Mouse (Mus musculus): Measurements from ENCODE around the gene Zcchc14. TPM values are rescaled to one million over a fixed set of nuclear protein-coding genes. Genes with fewer than 3 reads are reported as not detected.

Zcchc14 gene
- polyA plus RNA-seq, 1 experiment from 2014 or later, result 16.4 TPM

- H3K4me1 ChIP-seq (ENCODE audit: insufficient read depth, low read length), result peaks cover 41% of the 10 kb centered on the region
- H3K4me2 ChIP-seq (replicated peaks; ENCODE audit: low read depth, low read length), result no peak overlapping the region
- H3K9me3 ChIP-seq (ENCODE audit: low read length), result no peaks in the 10 kb centered on the region
- H3K4me3 ChIP-seq (ENCODE audit: low read length), result no peak overlapping the region
- WGBS, result 80% methylated on average over 8 of the region's 8 CpGs
- H3K36me3 ChIP-seq (ENCODE audit: insufficient read depth, low read length), result no peaks in the 10 kb centered on the region
- no peak overlapping the region for H3K9ac ChIP-seq (replicated peaks; ENCODE audit: low read length)
- no peak for ATAC-seq (ENCODE audit: low FRiP score, low TSS enrichment)
- no peaks in the 10 kb centered on the region for H3K27me3 ChIP-seq (ENCODE audit: insufficient read depth, low read length)
- H3K27ac ChIP-seq (ENCODE audit: low read length), result peak overlapping the region; percentile 11; the same call in 1 of the 2 replicates
These were observed 16.5 kb downstream of the Zcchc14 start for GRCm38 (mm10) chr8:121636180-121636579.

GRCm38 (mm10) chr8:121635534-121635933 is 17.2 kb downstream of the Zcchc14 start:
- Histone ChIP-seq H3K4me2 (replicated peaks; ENCODE audit: low read depth, low read length) (no peak overlapping the region), H3K9ac (replicated peaks; ENCODE audit: low read length) (no peak overlapping the region), H3K4me3 (ENCODE audit: low read length) (no peak overlapping the region), H3K27ac (ENCODE audit: low read length) (0 out of 2 replicates have a peak overlapping the region, but pooled peaks have one; percentile 11), H3K4me1 (ENCODE audit: insufficient read depth, low read length) (peaks cover 41% of the 10 kb centered on the region), H3K9me3 (ENCODE audit: low read length) (no peaks in the 10 kb centered on the region), H3K36me3 (ENCODE audit: insufficient read depth, low read length) (no peaks in the 10 kb centered on the region), H3K27me3 (ENCODE audit: insufficient read depth, low read length) (no peaks in the 10 kb centered on the region)
- 38% methylated on average over 6 of the region's 6 CpGs for WGBS
- ATAC-seq (ENCODE audit: low FRiP score, low TSS enrichment), result no peak

- no peak overlapping the region for H3K9ac ChIP-seq (replicated peaks; ENCODE audit: low read length)
- ATAC-seq (ENCODE audit: low FRiP score, low TSS enrichment), result no peak
- H3K4me1 ChIP-seq (ENCODE audit: insufficient read depth, low read length), result peaks cover 35% of the 10 kb centered on the region
- no peak overlapping the region for H3K4me2 ChIP-seq (replicated peaks; ENCODE audit: low read depth, low read length)
- H3K9me3 ChIP-seq (ENCODE audit: low read length), result no peaks in the 10 kb centered on the region
- 77% methylated on average over 5 of the region's 5 CpGs for WGBS
- peaks cover 13% of the 10 kb centered on the region for H3K36me3 ChIP-seq (ENCODE audit: insufficient read depth, low read length)
- H3K27ac ChIP-seq (ENCODE audit: low read length), result peak overlapping the region; percentile 70; the same call in 1 of the 2 replicates
- H3K27me3 ChIP-seq (ENCODE audit: insufficient read depth, low read length), result no peaks in the 10 kb centered on the region
- no peak overlapping the region for H3K4me3 ChIP-seq (ENCODE audit: low read length)
These were observed 20.3 kb downstream of the Zcchc14 start for GRCm38 (mm10) chr8:121632401-121632800.

- peaks cover 34% of the 10 kb centered on the region for H3K4me1 ChIP-seq (ENCODE audit: insufficient read depth, low read length)
- H3K4me2 ChIP-seq (replicated peaks; ENCODE audit: low read depth, low read length), result no peak overlapping the region
- peak; percentile 69 for ATAC-seq (ENCODE audit: low FRiP score, low TSS enrichment)
- H3K36me3 ChIP-seq (ENCODE audit: insufficient read depth, low read length), result peaks cover 14% of the 10 kb centered on the region
- H3K9ac ChIP-seq (replicated peaks; ENCODE audit: low read length), result no peak overlapping the region
- no peak overlapping the region for H3K4me3 ChIP-seq (ENCODE audit: low read length)
- no peaks in the 10 kb centered on the region for H3K27me3 ChIP-seq (ENCODE audit: insufficient read depth, low read length)
- WGBS, result 27% methylated on average over 7 of the region's 7 CpGs
- no peaks in the 10 kb centered on the region for H3K9me3 ChIP-seq (ENCODE audit: low read length)
- peak overlapping the region; percentile 70 for H3K27ac ChIP-seq (ENCODE audit: low read length)
These were observed 21.0 kb downstream of the Zcchc14 start for GRCm38 (mm10) chr8:121631645-121632071.

GRCm38 (mm10) chr8:121628681-121629080 is 24.0 kb downstream of the Zcchc14 start:
- Histone ChIP-seq H3K36me3 (ENCODE audit: insufficient read depth, low read length) (peaks cover 14% of the 10 kb centered on the region), H3K27ac (ENCODE audit: low read length) (no peak overlapping the region), H3K4me3 (ENCODE audit: low read length) (no peak overlapping the region), H3K4me2 (replicated peaks; ENCODE audit: low read depth, low read length) (no peak overlapping the region), H3K9me3 (ENCODE audit: low read length) (no peaks in the 10 kb centered on the region), H3K27me3 (ENCODE audit: insufficient read depth, low read length) (no peaks in the 10 kb centered on the region), H3K9ac (replicated peaks; ENCODE audit: low read length) (no peak overlapping the region), H3K4me1 (ENCODE audit: insufficient read depth, low read length) (peaks cover 20% of the 10 kb centered on the region)
- WGBS, result 92% methylated on average over 4 of the region's 4 CpGs
- no peak for ATAC-seq (ENCODE audit: low FRiP score, low TSS enrichment)

GRCm38 (mm10) chr8:121623043-121623442 is 29.7 kb downstream of the Zcchc14 start:
- Histone ChIP-seq H3K4me1 (ENCODE audit: insufficient read depth, low read length) (peaks cover 33% of the 10 kb centered on the region), H3K9me3 (ENCODE audit: low read length) (no peaks in the 10 kb centered on the region), H3K4me2 (replicated peaks; ENCODE audit: low read depth, low read length) (no peak overlapping the region), H3K27me3 (ENCODE audit: insufficient read depth, low read length) (no peaks in the 10 kb centered on the region), H3K9ac (replicated peaks; ENCODE audit: low read length) (no peak overlapping the region), H3K36me3 (ENCODE audit: insufficient read depth, low read length) (peaks cover 13% of the 10 kb centered on the region), H3K27ac (ENCODE audit: low read length) (no peak overlapping the region), H3K4me3 (ENCODE audit: low read length) (no peak overlapping the region)
- 90% methylated on average over 8 of the region's 8 CpGs for WGBS
- no peak for ATAC-seq (ENCODE audit: low FRiP score, low TSS enrichment)

- Histone ChIP-seq H3K4me1 (ENCODE audit: insufficient read depth, low read length) (peaks cover 35% of the 10 kb centered on the region), H3K9ac (replicated peaks; ENCODE audit: low read length) (no peak overlapping the region), H3K27me3 (ENCODE audit: insufficient read depth, low read length) (no peaks in the 10 kb centered on the region), H3K36me3 (ENCODE audit: insufficient read depth, low read length) (peaks cover 14% of the 10 kb centered on the region; the same call in 1 of the 2 replicates), H3K27ac (ENCODE audit: low read length) (no peak overlapping the region), H3K9me3 (ENCODE audit: low read length) (no peaks in the 10 kb centered on the region), H3K4me3 (ENCODE audit: low read length) (no peak overlapping the region), H3K4me2 (replicated peaks; ENCODE audit: low read depth, low read length) (no peak overlapping the region)
- no peak for ATAC-seq (ENCODE audit: low FRiP score, low TSS enrichment)
- WGBS, result 60% methylated on average over 1 of the region's 1 CpGs
These were observed 30.8 kb downstream of the Zcchc14 start for GRCm38 (mm10) chr8:121621879-121622278.

GRCm38 (mm10) chr8:121620801-121621516 is 31.7 kb downstream of the Zcchc14 start:
- 73% methylated on average over 12 of the region's 12 CpGs for WGBS
- Histone ChIP-seq H3K36me3 (ENCODE audit: insufficient read depth, low read length) (peaks cover 18% of the 10 kb centered on the region; the same call in 1 of the 2 replicates), H3K4me3 (ENCODE audit: low read length) (no peak overlapping the region), H3K27me3 (ENCODE audit: insufficient read depth, low read length) (no peaks in the 10 kb centered on the region), H3K9ac (replicated peaks; ENCODE audit: low read length) (no peak overlapping the region), H3K27ac (ENCODE audit: low read length) (peak overlapping the region; percentile 75; the same call in 1 of the 2 replicates), H3K4me2 (replicated peaks; ENCODE audit: low read depth, low read length) (no peak overlapping the region), H3K4me1 (ENCODE audit: insufficient read depth, low read length) (peaks cover 35% of the 10 kb centered on the region), H3K9me3 (ENCODE audit: low read length) (no peaks in the 10 kb centered on the region)
- ATAC-seq (ENCODE audit: low FRiP score, low TSS enrichment), result 0 out of 2 replicates have a peak, but pooled peaks have one; percentile 2

- H3K36me3 ChIP-seq (ENCODE audit: insufficient read depth, low read length), result peaks cover 29% of the 10 kb centered on the region; the same call in 1 of the 2 replicates
- H3K27ac ChIP-seq (ENCODE audit: low read length), result peak overlapping the region; percentile 85
- H3K9ac ChIP-seq (replicated peaks; ENCODE audit: low read length), result no peak overlapping the region
- peaks cover 35% of the 10 kb centered on the region for H3K4me1 ChIP-seq (ENCODE audit: insufficient read depth, low read length)
- no peak overlapping the region for H3K4me3 ChIP-seq (ENCODE audit: low read length)
- peak; percentile 85 for ATAC-seq (ENCODE audit: low FRiP score, low TSS enrichment)
- 40% methylated on average over 7 of the region's 7 CpGs for WGBS
- no peaks in the 10 kb centered on the region for H3K9me3 ChIP-seq (ENCODE audit: low read length)
- H3K27me3 ChIP-seq (ENCODE audit: insufficient read depth, low read length), result no peaks in the 10 kb centered on the region
- no peak overlapping the region; the same call in 1 of the 2 replicates for H3K4me2 ChIP-seq (replicated peaks; ENCODE audit: low read depth, low read length)
These were observed 33.2 kb downstream of the Zcchc14 start for GRCm38 (mm10) chr8:121619401-121619995.

GRCm38 (mm10) chr8:121613419-121613818 is 39.3 kb downstream of the Zcchc14 start:
- H3K36me3 ChIP-seq (ENCODE audit: insufficient read depth, low read length), result peaks cover 58% of the 10 kb centered on the region
- ATAC-seq (ENCODE audit: low FRiP score, low TSS enrichment), result no peak
- H3K4me1 ChIP-seq (ENCODE audit: insufficient read depth, low read length), result peaks cover 6% of the 10 kb centered on the region

More at GRCm38 (mm10) chr8:121613419-121613818, 39.3 kb downstream of the Zcchc14 start:
- H3K4me3 ChIP-seq (ENCODE audit: low read length), result no peak overlapping the region
- H3K27ac ChIP-seq (ENCODE audit: low read length), result no peak overlapping the region
- H3K9ac ChIP-seq (replicated peaks; ENCODE audit: low read length), result no peak overlapping the region
- no peak overlapping the region for H3K4me2 ChIP-seq (replicated peaks; ENCODE audit: low read depth, low read length)
- no peaks in the 10 kb centered on the region for H3K9me3 ChIP-seq (ENCODE audit: low read length)
- H3K27me3 ChIP-seq (ENCODE audit: insufficient read depth, low read length), result no peaks in the 10 kb centered on the region
